23 mouse cellular contexts compared by ENCODE assay signal in the genomic region with DNA sequence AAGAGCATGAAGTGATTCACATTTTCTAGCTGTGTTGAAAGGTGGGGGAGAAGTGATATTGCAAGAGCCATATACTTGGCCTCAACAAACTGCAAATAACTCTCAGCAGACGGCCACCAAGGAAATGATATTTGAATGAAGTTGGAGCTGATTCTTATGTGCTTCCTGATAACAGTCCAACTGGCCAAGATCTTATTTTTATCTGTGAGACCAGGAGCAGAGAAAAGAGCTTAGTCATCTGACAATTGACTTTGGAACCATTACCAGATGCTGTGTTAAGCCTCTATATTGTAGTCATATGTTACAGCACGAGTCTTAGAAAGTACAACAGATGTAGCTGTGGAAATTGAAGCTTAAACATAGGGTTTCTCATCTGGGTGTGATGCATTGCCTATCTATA.
A peak's percentile ranks its signal among the peaks of the same experiment; 100 is the strongest.
DNase-seq lines count a peak whose midpoint lies in the region; ATAC-seq lines count a peak whose summit lies in the region.
"Had no signal": no experiment of that assay in that cellular context is flagged by ENCODE, and none has a peak within 500 bp of the region (broad histone marks: within the 10 kb centered on the region; RNA-seq: fewer than 3 reads in every experiment).

No protein-coding gene starts in this region.

- no peaks in the 10 kb centered on the region for H3K27me3 ChIP-seq in forebrain, embryonic 16.5 days (replicated peaks; ENCODE audit: control insufficient read depth, insufficient read depth, low read length)
- H3K27me3 ChIP-seq: embryonic facial prominence, embryonic 12.5 days; limb, embryonic 13.5 days; lung, embryonic 15.5 days had no signal

- H3K9me3 ChIP-seq in forebrain, embryonic 16.5 days (ENCODE audit: control insufficient read depth, low read length) = no peaks in the 10 kb centered on the region
- H3K9me3 ChIP-seq: embryonic facial prominence, embryonic 12.5 days; limb, embryonic 13.5 days; lung, embryonic 15.5 days had no signal

- H3K27ac ChIP-seq in forebrain, embryonic 16.5 days (ENCODE audit: low read length) = no peak overlapping the region
- H3K27ac ChIP-seq: embryonic facial prominence, embryonic 12.5 days; heart, adult 2 months; limb, embryonic 13.5 days; lung, embryonic 15.5 days had no signal

- H3K36me3 ChIP-seq in forebrain, embryonic 16.5 days (ENCODE audit: control insufficient read depth, insufficient read depth) = no peaks in the 10 kb centered on the region
- H3K36me3 ChIP-seq: embryonic facial prominence, embryonic 12.5 days; limb, embryonic 13.5 days; lung, embryonic 15.5 days had no signal

- 66% methylated on average over 2 of the region's 2 CpGs for WGBS in forebrain, embryonic 16.5 days

- no peaks in the 10 kb centered on the region for H3K4me1 ChIP-seq in forebrain, embryonic 16.5 days (replicated peaks; ENCODE audit: control insufficient read depth, insufficient read depth, low read length)
- H3K4me1 ChIP-seq: embryonic facial prominence, embryonic 12.5 days; limb, embryonic 13.5 days; lung, embryonic 15.5 days had no signal

- H3K9ac ChIP-seq in forebrain, embryonic 16.5 days (replicated peaks; ENCODE audit: low read depth, low read length) = no peak overlapping the region
- H3K9ac ChIP-seq: embryonic facial prominence, embryonic 12.5 days; limb, embryonic 13.5 days; lung, embryonic 15.5 days had no signal

- peak; percentile 80 for ATAC-seq in megakaryocyte progenitor cell, adult 5-6 weeks (replicated peaks; ENCODE audit: poor library complexity)
- no peak for ATAC-seq in forebrain, embryonic 16.5 days
- ATAC-seq: activated CD4-positive, CD25-positive, alpha-beta regulatory T cell, adult 4 months; hindbrain, embryonic 16.5 days; intestine, embryonic 16.5 days had no signal

- no peak overlapping the region for H3K4me2 ChIP-seq in forebrain, embryonic 16.5 days (ENCODE audit: low read length)
- H3K4me2 ChIP-seq: embryonic facial prominence, embryonic 12.5 days; limb, embryonic 13.5 days; lung, embryonic 15.5 days; midbrain, embryonic 11.5 days had no signal

- DNase-seq in left cerebral cortex, adult 11 months (ENCODE audit: low spot score) = peak; percentile 7
- DNase-seq in left cerebral cortex, postnatal 36 days (ENCODE audit: low spot score in 2 of 2) = no peak
- DNase-seq in 416B (ENCODE audit: low read depth) (peak; percentile 1), adipocyte (ENCODE audit: low spot score) (peak; percentile 2)
- DNase-seq in adrenal gland, adult (ENCODE audit: inconsistent age in 2 of 2, low spot score in 1 of 2) = no peak
- DNase-seq: adrenal gland, postnatal 36 days; cerebellum, adult 18-20 months; cerebellum, postnatal 36 days; gastrocnemius, postnatal 25 days; heart, adult 2 months; heart, postnatal 4 days; kidney, postnatal 36 days; lung, postnatal 4 days; thymus, postnatal 36 days had no signal

- H3K4me3 ChIP-seq in forebrain, embryonic 16.5 days (replicated peaks; ENCODE audit: low read length) = no peak overlapping the region
- H3K4me3 ChIP-seq: embryonic facial prominence, embryonic 12.5 days; heart, adult 2 months; limb, embryonic 13.5 days; lung, embryonic 15.5 days had no signal

- intact Hi-C loops in left cerebral cortex, postnatal 36 days (cut with DNase I) = no loop called here

Comparison
In these comparisons a context has a peak if more than half of its experiments do, and no peak if none do; other contexts are left out.
1. DNase-seq: peak in left cerebral cortex, adult 11 months (single experiment), 416B (single experiment) and adipocyte (single experiment); none in left cerebral cortex, postnatal 36 days (0 of 2) and adrenal gland, adult (0 of 2).